Mouse (Mus musculus) ES-E14 (cell line): Measurements from ENCODE around the gene Nppb. TPM values are rescaled to one million over a fixed set of nuclear protein-coding genes. Genes with fewer than 3 reads are reported as not detected.

ENCODE experiments used
- DNase-seq: peaks from one replicate; pipeline ENCODE4 v3.0.0-alpha.2; 2013; ENCODE audit warnings: low read depth, low spot score
- H3K27ac ChIP-seq: 2 replicates; pipeline ENCODE4 v1.5.1; 2012; ENCODE audit warnings: low read depth, mild to moderate bottlenecking, low read length, moderate library complexity, mixed read lengths; ENCODE audit not compliant: poor library complexity, insufficient read depth, severe bottlenecking
- H3K36me3 ChIP-seq: 2 replicates; pipeline ENCODE4 v1.6.1; 2012; ENCODE audit warnings: mild to moderate bottlenecking, low read length, moderate library complexity, mixed read lengths; ENCODE audit not compliant: control insufficient read depth, poor library complexity, insufficient read depth, severe bottlenecking
- H3K4me1 ChIP-seq, 2 experiments: fragments of 150-350 bp in 1 of 2; sonication (generic) in 1 of 2; 2 replicates each; pipeline ENCODE4 v1.6.1; 2012; ENCODE audit warnings: low read length in 2 of 2, mild to moderate bottlenecking in 1 of 2, mixed read lengths in 1 of 2; ENCODE audit not compliant: control insufficient read depth in 2 of 2, insufficient read depth in 2 of 2, poor library complexity in 1 of 2
- H3K4me3 ChIP-seq, 2 experiments: fragments of 150-350 bp in 1 of 2; sonication (generic) in 1 of 2; 2 replicates each; pipeline ENCODE4 v1.5.1; 2012; ENCODE audit warnings: low read length in 2 of 2, low read depth in 1 of 2, mild to moderate bottlenecking in 1 of 2, mixed read lengths in 1 of 2; ENCODE audit not compliant: insufficient read depth in 1 of 2, poor library complexity in 1 of 2, severe bottlenecking in 1 of 2
- H3K9ac ChIP-seq: 2 replicates; pipeline ENCODE4 v1.6.1; 2012; ENCODE audit warnings: low read depth, mild to moderate bottlenecking, low read length, mixed read lengths; ENCODE audit not compliant: poor library complexity, insufficient read depth, severe bottlenecking
- H3K9me3 ChIP-seq: fragments of 150-350 bp; sonication (generic); 2 replicates; pipeline ENCODE4 v1.6.1; 2012; ENCODE audit warnings: low read depth, mild to moderate bottlenecking, low read length; ENCODE audit not compliant: control insufficient read depth, insufficient read depth
- CHD2 ChIP-seq: IDR thresholded peaks from 2 replicates; pipeline ENCODE4 v1.6.1; 2014; ENCODE audit warnings: mild to moderate bottlenecking, low read depth, low read length, inconsistent platforms
- HCFC1 ChIP-seq: IDR thresholded peaks from 2 replicates; pipeline ENCODE4 v1.6.1; 2012; ENCODE audit warnings: low read length, inconsistent platforms, borderline replicate concordance; ENCODE audit not compliant: insufficient read depth
- MAFK ChIP-seq: IDR thresholded peaks from 2 replicates; pipeline ENCODE4 v1.6.1; 2014; ENCODE audit warnings: mild to moderate bottlenecking, low read depth, low read length, inconsistent platforms; ENCODE audit not compliant: insufficient read depth
- ZC3H11A ChIP-seq: IDR thresholded peaks from 2 replicates; pipeline ENCODE4 v1.6.1; 2012; ENCODE audit warnings: low read depth, mild to moderate bottlenecking, inconsistent platforms, low read length, borderline replicate concordance
- ZNF384 ChIP-seq: IDR thresholded peaks from 2 replicates; pipeline ENCODE4 v1.6.1; 2012; ENCODE audit warnings: low read depth, low read length, inconsistent platforms
- in situ Hi-C, 2 experiments: fragments of 600-800 bp; cut with MboI; formaldehyde crosslinking; loops; one replicate each; pipeline ENCODE4 v1.15.1; 2025; ENCODE audit warnings: low sequenced_read_pairs in 2 of 2, inconsistent platforms in 1 of 2; ENCODE audit not compliant: unreplicated experiment in 2 of 2
- total RNA-seq: library from RNA; depleted of rRNA; stranded (reverse); fragments of 300-350 nt; gene quantifications from 2 replicates; pipeline ENCODE4 v1.2.3, GENCODE M21; 2012

Gene Nppb
- total RNA-seq, 1 experiment = 3.8 TPM

GRCm38 (mm10) chr4:147979441-147979860, 6.1 kb upstream of the Nppb start:
- no peaks in the 10 kb centered on the region for H3K9me3 ChIP-seq
- in situ Hi-C loops = no loop called here

DNA sequence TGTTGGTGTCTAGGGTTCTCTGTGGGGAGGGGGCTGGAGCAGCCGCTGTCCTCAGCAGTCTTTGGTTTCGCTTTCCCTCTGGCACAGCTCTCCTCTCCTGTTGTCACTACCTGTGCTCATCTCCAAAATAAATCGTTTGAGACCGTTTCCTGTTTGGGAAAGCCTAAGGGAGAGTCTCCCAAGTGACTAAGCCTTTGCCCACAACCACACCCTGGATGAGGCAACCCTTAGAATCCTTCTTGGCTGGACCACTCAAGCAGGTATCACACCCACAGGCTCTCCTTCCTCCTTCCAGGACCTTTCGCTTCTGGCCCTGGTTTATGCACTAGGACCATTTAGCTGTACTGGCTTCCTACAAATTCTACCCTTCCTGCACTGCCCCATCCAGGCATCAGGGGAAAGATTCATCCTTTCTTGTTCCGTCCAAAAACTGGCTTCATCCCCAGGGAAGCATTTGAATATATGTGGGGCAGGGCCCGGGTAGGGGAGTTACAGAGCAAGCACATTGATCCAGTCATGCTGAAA, 8.0 kb downstream of the Nppb start:
- in situ Hi-C loops = no loop called here
- TF ChIP-seq MAFK (no peak), HCFC1 (no peak), CHD2 (no peak), ZC3H11A (no peak), ZNF384 (no peak)
- no peak overlapping the region for H3K9ac ChIP-seq

More at GRCm38 (mm10) chr4:147979441-147979860, 6.1 kb upstream of the Nppb start:
- H3K4me1 ChIP-seq = no peaks in the 10 kb centered on the region
- H3K27ac ChIP-seq = no peak overlapping the region
- TF ChIP-seq MAFK (no peak), HCFC1 (no peak), ZNF384 (no peak), ZC3H11A (no peak), CHD2 (no peak)
- no peak overlapping the region for H3K9ac ChIP-seq
- H3K4me3 ChIP-seq = no peak overlapping the region
- DNase-seq = no peak
- H3K36me3 ChIP-seq = no peaks in the 10 kb centered on the region

GRCm38 (mm10) chr4:147995311-147995710, 9.7 kb downstream of the Nppb start:
- DNase-seq = no peak
- Histone ChIP-seq H3K4me1 (peaks cover 6 to 8% of the 10 kb centered on the region in 2 experiments), H3K9ac (no peak overlapping the region), H3K9me3 (no peaks in the 10 kb centered on the region), H3K4me3 (no peak overlapping the region), H3K27ac (no peak overlapping the region), H3K36me3 (no peaks in the 10 kb centered on the region)
- in situ Hi-C loops = no loop called here
- no peak for TF ChIP-seq MAFK
- TF ChIP-seq HCFC1 = no peak
- no peak for TF ChIP-seq ZC3H11A

More for the DNA sequence above, 8.0 kb downstream of the Nppb start:
- H3K4me1 ChIP-seq = peaks cover 6% of the 10 kb centered on the region in 2 experiments
- no peaks in the 10 kb centered on the region for H3K9me3 ChIP-seq
- H3K27ac ChIP-seq = no peak overlapping the region
- DNase-seq = no peak
- no peaks in the 10 kb centered on the region for H3K36me3 ChIP-seq
- H3K4me3 ChIP-seq = no peak overlapping the region

GRCm38 (mm10) chr4:148000202-148000772, 14.7 kb downstream of the Nppb start, which contains the start of gene Nppa:
TSS of gene Nppa (plus strand) at chr4:148000722.
- Histone ChIP-seq H3K9ac (no peak within 1 kb of the TSS), H3K27ac (no peak within 1 kb of the TSS), H3K36me3 (peaks cover 3% of the 10 kb centered on the region; the same call in 1 of the 2 replicates), H3K4me3 (no peak within 1 kb of the TSS), H3K9me3 (no peaks in the 10 kb centered on the region), H3K4me1 (peaks cover 4 to 8% of the 10 kb centered on the region in 2 experiments; a peak in 3 of 4 replicates)
- in situ Hi-C loops = no loop called here
- TF ChIP-seq CHD2 = no peak
- no peak for TF ChIP-seq MAFK
- TF ChIP-seq HCFC1 = no peak
- TF ChIP-seq ZNF384 = no peak
- TF ChIP-seq ZC3H11A = no peak
- no peak for DNase-seq
